Mouse (Mus musculus) neural tube, embryonic 11.5 days (tissue): ENCODE results near the gene Pacs2. TPM values are rescaled to one million over a fixed set of nuclear protein-coding genes. Genes with fewer than 3 reads are reported as not detected.
A peak's percentile ranks its signal among the peaks of the same experiment; 100 is the strongest.

Source experiments
- ATAC-seq: fragments of 200-750 bp; cut with Nextera tagmentation; 2 replicates; pipeline ENCODE4 v1.8.0; 2017; ENCODE audit warnings: moderate number of reproducible peaks, mild to moderate bottlenecking, moderate TSS enrichment, moderate library complexity; ENCODE audit not compliant: insufficient read depth, low FRiP score, low TSS enrichment
- DNase-seq: peaks from one replicate; pipeline ENCODE4 v3.0.0-alpha.2; 2015; ENCODE audit warnings: low spot score
- H3K27ac ChIP-seq: fragments of 300-500 bp; sonication (generic); 2 replicates; pipeline ENCODE4 v1.5.1; 2014; ENCODE audit warnings: low read depth, mild to moderate bottlenecking, low read length
- H3K27me3 ChIP-seq: fragments of 300-500 bp; sonication (generic); 2 replicates; pipeline ENCODE4 v1.6.1; 2014; ENCODE audit warnings: mild to moderate bottlenecking, low read length, mixed read lengths; ENCODE audit not compliant: control insufficient read depth, insufficient read depth
- H3K36me3 ChIP-seq: fragments of 300-500 bp; sonication (generic); 2 replicates; pipeline ENCODE4 v1.6.1; 2014; ENCODE audit warnings: mild to moderate bottlenecking, low read length, moderate library complexity, mixed read lengths; ENCODE audit not compliant: control insufficient read depth, insufficient read depth
- H3K4me1 ChIP-seq: fragments of 300-500 bp; sonication (generic); 2 replicates; pipeline ENCODE4 v1.6.1; 2014; ENCODE audit warnings: low read length, mixed read lengths; ENCODE audit not compliant: control insufficient read depth, insufficient read depth
- H3K4me2 ChIP-seq: fragments of 300-500 bp; sonication (generic); 2 replicates; pipeline ENCODE4 v1.6.1; 2014; ENCODE audit warnings: low read depth, mild to moderate bottlenecking, moderate library complexity
- H3K4me3 ChIP-seq: fragments of 300-500 bp; sonication (generic); 2 replicates; pipeline ENCODE4 v1.5.1; 2014; ENCODE audit warnings: low read depth, low read length
- H3K9ac ChIP-seq: fragments of 300-500 bp; sonication (generic); 2 replicates; pipeline ENCODE4 v1.6.1; 2014; ENCODE audit warnings: mild to moderate bottlenecking, low read length
- H3K9me3 ChIP-seq: fragments of 300-500 bp; sonication (generic); 2 replicates; pipeline ENCODE4 v1.6.1; 2016; ENCODE audit warnings: low read length; ENCODE audit not compliant: control insufficient read depth
- WGBS: fragments of 180-500 bp; shearing (Covaris S2); extraction: QIAGEN DNeasy Blood & Tissue Kit; methylation state at CpG from one replicate; pipeline ENCODE4 v1.1.7; 2014; 5-methylcytosine and 5-hydroxymethylcytosine counted together
- polyA plus RNA-seq: library from polyadenylated mRNA; unstranded; fragments of >200 nt; fragmentation: Nextera tagmentation; extraction: Ambion mirVana; gene quantifications from 2 replicates; pipeline ENCODE4 v1.2.1, GENCODE M21; 2014

The Pacs2 gene
- polyA plus RNA-seq, 1 experiment from 2014 or later, result 25.1 TPM

- H3K9ac ChIP-seq, result peak overlapping the region; percentile 99
- peak overlapping the region; percentile 86 for H3K27ac ChIP-seq
- under 1% methylated on average over 32 of the region's 60 CpGs for WGBS
- no peaks in the 10 kb centered on the region for H3K9me3 ChIP-seq
- no peaks in the 10 kb centered on the region for H3K27me3 ChIP-seq
- peak; percentile 22 for ATAC-seq
- H3K4me3 ChIP-seq, result peak overlapping the region; percentile 100
- DNase-seq, result peak; percentile 48
- H3K4me1 ChIP-seq, result peaks cover 16% of the 10 kb centered on the region
- peak overlapping the region; percentile 95 for H3K4me2 ChIP-seq
- H3K36me3 ChIP-seq, result no peaks in the 10 kb centered on the region
These were observed 84.3 kb downstream of the Pacs2 start for GRCm38 (mm10) chr12:113098530-113099151.

- no peaks in the 10 kb centered on the region for H3K27me3 ChIP-seq
- peak overlapping the region; percentile 99 for H3K9ac ChIP-seq
- H3K4me3 ChIP-seq, result peak overlapping the region; percentile 100
- peaks cover 16% of the 10 kb centered on the region for H3K4me1 ChIP-seq
- peak overlapping the region; percentile 95 for H3K4me2 ChIP-seq
- H3K27ac ChIP-seq, result no peak overlapping the region
- no peaks in the 10 kb centered on the region for H3K9me3 ChIP-seq
- H3K36me3 ChIP-seq, result no peaks in the 10 kb centered on the region
- DNase-seq, result no peak
- no peak for ATAC-seq
- WGBS, result 41% methylated on average over 6 of the region's 6 CpGs
These were observed 85.3 kb downstream of the Pacs2 start for GRCm38 (mm10) chr12:113099470-113100237.

GRCm38 (mm10) chr12:113100448-113101076 lies 86.3 kb downstream of the Pacs2 start:
- no peak for ATAC-seq
- Histone ChIP-seq H3K9me3 (no peaks in the 10 kb centered on the region), H3K27me3 (no peaks in the 10 kb centered on the region), H3K4me3 (no peak overlapping the region), H3K27ac (no peak overlapping the region), H3K4me2 (no peak overlapping the region), H3K9ac (no peak overlapping the region), H3K4me1 (peaks cover 16% of the 10 kb centered on the region), H3K36me3 (no peaks in the 10 kb centered on the region)
- WGBS, result 80% methylated on average over 5 of the region's 5 CpGs
- no peak for DNase-seq

- 92% methylated on average over 9 of the region's 9 CpGs for WGBS
- ATAC-seq (no peak), DNase-seq (no peak)
- H3K27ac ChIP-seq, result no peak overlapping the region
- H3K4me3 ChIP-seq, result no peak overlapping the region
- H3K9ac ChIP-seq, result no peak overlapping the region
- H3K36me3 ChIP-seq, result no peaks in the 10 kb centered on the region
- no peak overlapping the region for H3K4me2 ChIP-seq
- peaks cover 16% of the 10 kb centered on the region for H3K4me1 ChIP-seq
- H3K27me3 ChIP-seq, result no peaks in the 10 kb centered on the region
- H3K9me3 ChIP-seq, result no peaks in the 10 kb centered on the region
These were observed 87.1 kb downstream of the Pacs2 start for GRCm38 (mm10) chr12:113101251-113101960.

- ATAC-seq, result no peak
These were observed 88.2 kb downstream of the Pacs2 start for GRCm38 (mm10) chr12:113102461-113102860.

GRCm38 (mm10) chr12:113103846-113104451 lies 89.6 kb downstream of the Pacs2 start:
- H3K4me2 ChIP-seq, result no peak overlapping the region
- H3K27ac ChIP-seq, result no peak overlapping the region
- H3K4me3 ChIP-seq, result no peak overlapping the region
- H3K4me1 ChIP-seq, result peaks cover 16% of the 10 kb centered on the region
- WGBS, result 83% methylated on average over 8 of the region's 8 CpGs
- DNase-seq, result peak; percentile 25
- no peaks in the 10 kb centered on the region for H3K27me3 ChIP-seq
- ATAC-seq, result no peak
- H3K36me3 ChIP-seq, result no peaks in the 10 kb centered on the region
- H3K9me3 ChIP-seq, result no peaks in the 10 kb centered on the region
- H3K9ac ChIP-seq, result no peak overlapping the region

More at GRCm38 (mm10) chr12:113102461-113102860, 88.2 kb downstream of the Pacs2 start:
- Histone ChIP-seq H3K27ac (no peak overlapping the region), H3K4me2 (no peak overlapping the region), H3K36me3 (no peaks in the 10 kb centered on the region), H3K4me3 (no peak overlapping the region), H3K27me3 (no peaks in the 10 kb centered on the region), H3K9me3 (no peaks in the 10 kb centered on the region), H3K9ac (no peak overlapping the region), H3K4me1 (peaks cover 16% of the 10 kb centered on the region)
- peak; percentile 72 for DNase-seq
- 68% methylated on average over 6 of the region's 6 CpGs for WGBS

GRCm38 (mm10) chr12:113106386-113106785 lies 92.1 kb downstream of the Pacs2 start:
- no peak overlapping the region for H3K4me2 ChIP-seq
- H3K4me3 ChIP-seq, result no peak overlapping the region
- H3K27me3 ChIP-seq, result no peaks in the 10 kb centered on the region
- H3K9me3 ChIP-seq, result no peaks in the 10 kb centered on the region
- WGBS, result 93% methylated on average over 6 of the region's 6 CpGs
- no peaks in the 10 kb centered on the region for H3K36me3 ChIP-seq
- ATAC-seq, result no peak
- H3K9ac ChIP-seq, result no peak overlapping the region
- no peak for DNase-seq
- no peak overlapping the region for H3K27ac ChIP-seq
- H3K4me1 ChIP-seq, result no peaks in the 10 kb centered on the region; the same call in 1 of the 2 replicates

GRCm38 (mm10) chr12:113107431-113108124 lies 93.3 kb downstream of the Pacs2 start:
- Histone ChIP-seq H3K36me3 (no peaks in the 10 kb centered on the region), H3K27me3 (no peaks in the 10 kb centered on the region), H3K4me2 (no peak overlapping the region), H3K9me3 (no peaks in the 10 kb centered on the region), H3K27ac (no peak overlapping the region), H3K9ac (no peak overlapping the region), H3K4me1 (no peaks in the 10 kb centered on the region; the same call in 1 of the 2 replicates), H3K4me3 (no peak overlapping the region)
- 92% methylated on average over 4 of the region's 4 CpGs for WGBS
- no peak for ATAC-seq
- DNase-seq, result no peak
